Mouse (Mus musculus) E14TG2a.4 (cell line): ENCODE results near the gene Golga7b.

Experiments used
- CTCF ChIP-seq: conservative IDR thresholded peaks from 2 replicates; pipeline ENCODE4 v1.5.1; 2014; ENCODE audit warnings: low read length
- POU5F1 ChIP-seq: IDR thresholded peaks from 2 replicates; pipeline ENCODE4 v1.6.1; 2014; ENCODE audit warnings: low read length, borderline replicate concordance

DNA sequence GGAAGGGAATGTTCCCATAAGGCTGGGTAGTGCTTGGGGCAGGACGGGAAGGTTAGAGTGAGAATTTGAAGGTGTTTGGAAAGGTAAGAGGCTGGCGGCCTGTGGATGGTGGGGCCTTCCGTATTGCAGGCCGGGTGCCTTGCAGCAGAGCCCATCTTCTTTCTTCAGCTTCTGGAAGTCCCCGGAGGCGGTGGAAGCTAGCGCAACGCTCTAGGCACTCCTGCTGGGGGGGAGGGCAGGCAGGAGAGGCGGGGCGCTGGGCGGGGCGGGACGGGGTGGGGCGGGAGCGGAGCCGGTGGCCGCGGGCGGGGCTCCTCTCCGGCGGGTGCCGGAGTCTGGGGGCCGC lies 8.0 kb downstream of the Golga7b start:
- TF ChIP-seq CTCF, result no peak
- no peak for TF ChIP-seq POU5F1
